Mouse (Mus musculus) myocyte (in vitro differentiated cells): ENCODE data around the gene Myoz1. TPM values are rescaled to one million over a fixed set of nuclear protein-coding genes. Genes with fewer than 3 reads are reported as not detected.
A peak's percentile ranks its signal among the peaks of the same experiment; 100 is the strongest.

Experiments used
- H3K27me3 ChIP-seq: one replicate; pipeline ENCODE4 v1.6.1; 2011; ENCODE audit not compliant: control insufficient read depth, insufficient read depth, insufficient read length
- H3K36me3 ChIP-seq: one replicate; pipeline ENCODE4 v1.6.1; 2011; ENCODE audit not compliant: control insufficient read depth, insufficient read depth
- H3K4me2 ChIP-seq: one replicate; pipeline ENCODE4 v1.6.1; 2011; ENCODE audit warnings: low read depth, control low read depth
- H3K4me3 ChIP-seq: one replicate; pipeline ENCODE4 v1.5.1; 2011; ENCODE audit warnings: mild to moderate bottlenecking, control low read depth, moderate library complexity
- H3K79me2 ChIP-seq: one replicate; pipeline ENCODE4 v1.6.1; 2011; ENCODE audit not compliant: control insufficient read depth, insufficient read depth
- H3ac ChIP-seq: one replicate; pipeline ENCODE4 v1.6.1; 2011; ENCODE audit not compliant: control insufficient read depth, insufficient read length
- CEBPB ChIP-seq: IDR thresholded peaks from 2 replicates; pipeline ENCODE4 v1.6.1; 2011; ENCODE audit warnings: mild to moderate bottlenecking, moderate library complexity; ENCODE audit not compliant: poor library complexity, insufficient read depth, severe bottlenecking
- E2F4 ChIP-seq: IDR thresholded peaks from one replicate; pipeline ENCODE4 v1.6.1; 2011; ENCODE audit warnings: mild to moderate bottlenecking, control low read depth, moderate library complexity; ENCODE audit not compliant: insufficient read depth
- MAX ChIP-seq: IDR thresholded peaks from one replicate; pipeline ENCODE4 v1.6.1; 2011; ENCODE audit warnings: low read depth, mild to moderate bottlenecking, control low read depth
- MYOD1 ChIP-seq, 3 experiments: IDR thresholded peaks; one replicate each; pipeline ENCODE4 v1.6.1; 2011; ENCODE audit warnings: control low read depth in 2 of 3, low read depth in 2 of 3, mild to moderate bottlenecking in 2 of 3, moderate library complexity in 1 of 3; ENCODE audit not compliant: insufficient read length in 2 of 3, control insufficient read depth in 1 of 3
- MYOG ChIP-seq, 3 experiments: IDR thresholded peaks; one replicate each; pipeline ENCODE4 v1.6.1; 2011; ENCODE audit warnings: control low read depth in 2 of 3, low read depth in 2 of 3, mild to moderate bottlenecking in 2 of 3; ENCODE audit not compliant: insufficient read length in 2 of 3, control insufficient read depth in 1 of 3, insufficient read depth in 1 of 3
- POLR2A ChIP-seq: IDR thresholded peaks from one replicate; pipeline ENCODE4 v1.6.1; 2011; ENCODE audit warnings: low read depth, mild to moderate bottlenecking, control low read depth, moderate library complexity; ENCODE audit not compliant: insufficient read length
- POLR2AphosphoS2 ChIP-seq: IDR thresholded peaks from one replicate; pipeline ENCODE4 v1.6.1; 2011; ENCODE audit warnings: low read depth, control low read depth; ENCODE audit not compliant: insufficient read length
- REST ChIP-seq: IDR thresholded peaks from one replicate; pipeline ENCODE4 v1.6.1; 2011; ENCODE audit warnings: mild to moderate bottlenecking, control low read depth, moderate library complexity; ENCODE audit not compliant: insufficient read depth, insufficient read length
- SRF ChIP-seq: IDR thresholded peaks from one replicate; pipeline ENCODE4 v1.6.1; 2011; ENCODE audit warnings: low read depth; ENCODE audit not compliant: control insufficient read depth, insufficient read length
- TCF12 ChIP-seq: IDR thresholded peaks from one replicate; pipeline ENCODE4 v1.6.1; 2011; ENCODE audit warnings: mild to moderate bottlenecking, control low read depth; ENCODE audit not compliant: poor library complexity, insufficient read depth, severe bottlenecking
- TCF3 ChIP-seq: IDR thresholded peaks from one replicate; pipeline ENCODE4 v1.6.1; 2011; ENCODE audit warnings: low read depth, control low read depth; ENCODE audit not compliant: insufficient read length
- USF1 ChIP-seq: IDR thresholded peaks from one replicate; pipeline ENCODE4 v1.6.1; 2011; ENCODE audit warnings: low read depth, mild to moderate bottlenecking, control low read depth, moderate library complexity
- polyA plus RNA-seq: library from polyadenylated mRNA; unstranded; fragments of >200 nt; fragmentation: generic; extraction: Trizol; gene quantifications from one replicate; pipeline ENCODE4 v1.2.1, GENCODE M21; 2012; ENCODE audit warnings: missing spikeins

Gene Myoz1
- polyA plus RNA-seq, 1 experiment, result 8.6 TPM

DNA sequence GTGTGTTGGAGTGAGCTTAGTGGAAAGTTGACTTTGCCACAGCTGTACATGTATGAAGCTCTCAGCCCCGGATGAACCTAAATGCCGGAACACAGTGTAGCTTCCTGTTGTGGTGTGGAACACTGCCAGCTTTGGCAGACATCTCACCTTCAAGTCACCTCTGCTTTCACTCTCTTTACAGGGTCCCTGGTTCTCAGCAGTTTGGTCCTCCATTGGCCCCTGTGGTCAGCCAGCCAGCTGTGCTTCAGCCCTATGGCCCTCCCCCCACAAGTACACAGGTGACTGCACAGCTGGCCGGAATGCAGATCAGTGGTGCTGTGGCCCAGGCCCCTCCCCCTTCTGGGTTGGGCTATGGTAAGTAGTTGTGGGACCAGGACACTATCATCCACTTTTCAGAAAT, 26.2 kb upstream of the Myoz1 start:
- TF ChIP-seq TCF3 (no peak), MYOD1 (IDR thresholded peaks at IDR 0.05; ENCODE audit: control insufficient read depth in 1 of 3, insufficient read length in 2 of 3, low read depth in 2 of 3) (peak in 1 of 3 experiments; percentile 8), MYOG (IDR thresholded peaks at IDR 0.05; ENCODE audit: control insufficient read depth in 1 of 3, insufficient read depth in 1 of 3, insufficient read length in 2 of 3, low read depth in 2 of 3) (peak in 1 of 3 experiments; percentile 16), MAX (no peak), CEBPB (no peak), E2F4 (no peak), USF1 (no peak), SRF (no peak), TCF12 (no peak), REST (no peak), POLR2AphosphoS2 (no peak), POLR2A (no peak)
- Histone ChIP-seq H3K4me3 (no peak overlapping the region), H3K36me3 (peaks cover 81% of the 10 kb centered on the region), H3K27me3 (no peaks in the 10 kb centered on the region), H3K79me2 (peaks cover 27% of the 10 kb centered on the region), H3K4me2 (no peak overlapping the region), H3ac (no peak overlapping the region)

DNA sequence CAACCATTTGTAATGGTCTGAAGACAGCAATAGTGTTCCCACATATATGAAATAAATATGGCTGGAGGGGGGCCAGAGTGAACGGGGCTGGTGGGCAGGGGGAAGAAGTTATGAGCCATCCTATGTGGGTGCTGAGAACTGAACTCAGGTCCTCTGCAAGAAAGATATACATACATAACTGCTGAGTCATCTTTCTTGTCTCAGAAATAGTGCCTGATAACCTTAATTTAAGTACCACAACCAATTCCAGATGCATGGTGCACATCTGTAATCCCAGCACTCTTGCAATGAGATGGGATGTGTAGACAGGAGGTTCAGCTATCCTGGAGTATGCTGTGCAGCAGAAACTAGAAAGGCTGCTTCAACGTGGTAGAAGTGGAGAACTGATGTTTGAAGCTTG, 25.4 kb upstream of the Myoz1 start:
- H3K36me3 ChIP-seq, result peaks cover 81% of the 10 kb centered on the region
- no peak overlapping the region for H3K4me3 ChIP-seq
- H3K79me2 ChIP-seq, result peaks cover 33% of the 10 kb centered on the region
- no peak for TF ChIP-seq E2F4
- no peak for TF ChIP-seq MYOD1 (IDR thresholded peaks at IDR 0.05; ENCODE audit: control insufficient read depth in 1 of 3, insufficient read length in 2 of 3, low read depth in 2 of 3)
- no peak for TF ChIP-seq TCF3
- TF ChIP-seq REST, result no peak
- TF ChIP-seq TCF12, result no peak
- no peak for TF ChIP-seq CEBPB
- TF ChIP-seq MYOG (IDR thresholded peaks at IDR 0.05; ENCODE audit: control insufficient read depth in 1 of 3, insufficient read depth in 1 of 3, insufficient read length in 2 of 3, low read depth in 2 of 3), result no peak
- TF ChIP-seq SRF, result no peak
- no peak for TF ChIP-seq USF1
- TF ChIP-seq POLR2AphosphoS2, result no peak
- TF ChIP-seq MAX, result no peak
- TF ChIP-seq POLR2A, result no peak
- no peaks in the 10 kb centered on the region for H3K27me3 ChIP-seq
- no peak overlapping the region for H3K4me2 ChIP-seq
- H3ac ChIP-seq, result no peak overlapping the region

DNA sequence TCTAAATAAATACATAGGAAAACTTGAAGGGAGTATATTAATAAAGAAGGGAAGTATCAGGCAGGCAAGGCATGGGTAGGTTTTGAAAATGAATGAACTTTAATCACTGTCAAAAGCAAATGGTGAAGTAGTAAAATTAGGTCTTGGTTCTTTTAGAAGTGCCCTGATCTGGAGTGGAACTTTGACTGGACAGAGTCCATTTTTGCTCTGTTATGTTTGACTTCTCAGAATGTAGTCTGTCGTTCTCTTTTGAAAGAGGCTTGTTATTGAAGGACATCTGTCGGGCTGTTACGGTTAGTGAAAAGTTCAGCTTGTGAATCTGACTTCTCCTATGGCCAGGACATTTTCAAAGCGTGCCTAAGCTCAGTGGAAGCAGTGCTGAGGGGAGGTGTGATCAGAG, 21.6 kb upstream of the Myoz1 start:
- no peaks in the 10 kb centered on the region for H3K27me3 ChIP-seq
- H3K79me2 ChIP-seq, result peaks cover 55% of the 10 kb centered on the region
- H3K4me3 ChIP-seq, result no peak overlapping the region
- H3K4me2 ChIP-seq, result no peak overlapping the region
- TF ChIP-seq POLR2AphosphoS2 (no peak), CEBPB (no peak), TCF12 (no peak), POLR2A (no peak), SRF (no peak), TCF3 (no peak), REST (no peak), E2F4 (no peak), USF1 (no peak), MYOG (IDR thresholded peaks at IDR 0.05; ENCODE audit: control insufficient read depth in 1 of 3, insufficient read depth in 1 of 3, insufficient read length in 2 of 3, low read depth in 2 of 3) (no peak), MYOD1 (IDR thresholded peaks at IDR 0.05; ENCODE audit: control insufficient read depth in 1 of 3, insufficient read length in 2 of 3, low read depth in 2 of 3) (no peak), MAX (no peak)
- no peak overlapping the region for H3ac ChIP-seq
- peaks cover 62% of the 10 kb centered on the region for H3K36me3 ChIP-seq

DNA sequence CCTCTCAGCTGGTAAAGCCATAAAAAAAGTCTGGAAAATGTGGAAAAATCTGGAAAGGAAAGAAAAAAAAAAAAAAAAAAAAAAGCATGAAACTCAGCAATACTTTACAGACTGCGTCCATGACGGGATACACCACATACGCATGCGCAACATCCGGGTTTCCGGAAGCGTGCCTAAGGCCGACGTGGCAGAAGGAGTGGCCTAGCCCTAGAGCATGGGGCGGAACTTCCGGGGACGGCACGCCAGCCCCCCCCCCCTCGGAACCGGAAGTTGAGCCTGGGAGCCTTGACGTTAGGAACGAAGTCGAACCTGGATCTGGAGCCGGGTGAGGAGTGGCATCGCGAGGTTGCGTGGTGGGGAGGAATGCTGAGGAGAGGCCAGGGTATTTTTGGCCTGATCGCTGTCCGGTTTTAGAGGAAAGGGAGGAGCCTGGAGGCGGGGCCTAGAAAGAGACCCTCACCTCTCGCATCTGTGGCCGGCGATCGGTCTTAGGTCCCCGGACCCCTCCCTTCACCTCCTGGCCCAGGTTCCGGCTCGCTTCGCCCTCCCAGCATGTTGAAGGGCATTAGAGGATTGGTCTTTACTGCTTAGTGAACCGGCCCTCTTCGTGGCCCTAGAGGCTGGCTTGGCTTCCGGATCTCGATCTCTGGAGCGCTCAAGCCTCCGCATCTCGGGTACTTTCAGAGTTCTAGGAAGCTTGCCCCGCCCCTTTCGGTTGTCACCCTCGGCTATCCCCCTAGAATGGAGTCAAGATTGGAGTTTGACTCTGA, 17.9 kb upstream of the Myoz1 start, which contains the start of gene Sec24c:
Gene Sec24c (plus strand): TSS at position 245 of the 770 bp plus-strand sequence.
- Histone ChIP-seq H3K4me2 (peak within 1 kb of the TSS; percentile 99), H3K36me3 (peaks cover 31% of the 10 kb centered on the region), H3K4me3 (peak within 1 kb of the TSS; percentile 73), H3K79me2 (peaks cover 38% of the 10 kb centered on the region), H3ac (peak within 1 kb of the TSS; percentile 43), H3K27me3 (no peaks in the 10 kb centered on the region)
- no peak for TF ChIP-seq TCF12
- TF ChIP-seq SRF, result peak; percentile 46
- peak; percentile 85 for TF ChIP-seq POLR2A
- TF ChIP-seq MYOG (IDR thresholded peaks at IDR 0.05; ENCODE audit: control insufficient read depth in 1 of 3, insufficient read depth in 1 of 3, insufficient read length in 2 of 3, low read depth in 2 of 3), result no peak
- TF ChIP-seq POLR2AphosphoS2, result peak; percentile 89
- no peak for TF ChIP-seq E2F4
